Mouse (Mus musculus) stomach, embryonic 14.5 days (tissue): ENCODE results near the gene Srms. TPM values are rescaled to one million over a fixed set of nuclear protein-coding genes. Genes with fewer than 3 reads are reported as not detected.
A peak's percentile ranks its signal among the peaks of the same experiment; 100 is the strongest.

Experiments used
- ATAC-seq: fragments of 200-750 bp; cut with Nextera tagmentation; 2 replicates; pipeline ENCODE4 v1.8.0; 2017; ENCODE audit warnings: low read depth, moderate TSS enrichment; ENCODE audit not compliant: insufficient number of reproducible peaks, insufficient read depth, low FRiP score
- H3K27ac ChIP-seq: fragments of 300-500 bp; sonication (generic); 2 replicates; pipeline ENCODE4 v1.5.1; 2014; ENCODE audit warnings: mild to moderate bottlenecking, low read length, moderate library complexity, mixed read lengths
- H3K27me3 ChIP-seq: fragments of 300-500 bp; sonication (generic); 2 replicates; pipeline ENCODE4 v1.6.1; 2014; ENCODE audit warnings: low read length, control low read depth, mixed read lengths; ENCODE audit not compliant: control insufficient read depth, insufficient read depth
- H3K36me3 ChIP-seq: fragments of 300-500 bp; sonication (generic); 2 replicates; pipeline ENCODE4 v1.6.1; 2014; ENCODE audit warnings: mild to moderate bottlenecking, control low read depth, low read length, moderate library complexity, mixed read lengths; ENCODE audit not compliant: control insufficient read depth, insufficient read depth
- H3K4me1 ChIP-seq: fragments of 300-500 bp; sonication (generic); 2 replicates; pipeline ENCODE4 v1.6.1; 2014; ENCODE audit warnings: low read length, control low read depth, mixed read lengths; ENCODE audit not compliant: control insufficient read depth, insufficient read depth
- H3K4me2 ChIP-seq: fragments of 300-500 bp; sonication (generic); replicated peaks from 2 replicates; pipeline ENCODE4 v1.6.1; 2014; ENCODE audit warnings: low read depth, low read length, control low read depth
- H3K4me3 ChIP-seq: fragments of 300-500 bp; sonication (generic); 2 replicates; pipeline ENCODE4 v1.5.1; 2014; ENCODE audit warnings: low read depth, low read length, control low read depth
- H3K9ac ChIP-seq: fragments of 300-500 bp; sonication (generic); replicated peaks from 2 replicates; pipeline ENCODE4 v1.6.1; 2014; ENCODE audit warnings: low read depth, mild to moderate bottlenecking, control low read depth, low read length, moderate library complexity, mixed read lengths
- H3K9me3 ChIP-seq: fragments of 300-500 bp; sonication (generic); 2 replicates; pipeline ENCODE4 v1.6.1; 2016; ENCODE audit warnings: low read depth, low read length, control low read depth; ENCODE audit not compliant: control insufficient read depth
- WGBS: fragments of 180-500 bp; shearing (Covaris S2); extraction: QIAGEN DNeasy Blood & Tissue Kit; methylation state at CpG from one replicate; pipeline ENCODE4 v1.1.7; 2014; 5-methylcytosine and 5-hydroxymethylcytosine counted together
- polyA plus RNA-seq: library from polyadenylated mRNA; unstranded; fragments of >200 nt; fragmentation: Nextera tagmentation; extraction: Ambion mirVana; gene quantifications from 2 replicates; pipeline ENCODE4 v1.2.1, GENCODE M21; 2014

Gene Srms
- 0.15 TPM in 1 of 2 replicates, not detected in the other for polyA plus RNA-seq

GRCm38 (mm10) chr2:181213021-181213445 is at the start of gene Srms:
Gene Srms (minus strand): TSS chr2:181213185.
- Histone ChIP-seq H3K4me1 (0 out of 2 replicates have a peak, but pooled peaks cover 6% of the 10 kb centered on the region), H3K27ac (no peak within 1 kb of the TSS), H3K36me3 (no peaks in the 10 kb centered on the region), H3K9ac (no peak within 1 kb of the TSS), H3K27me3 (peaks cover 15% of the 10 kb centered on the region), H3K4me3 (peak within 1 kb of the TSS; percentile 20; the same call in 1 of the 2 replicates), H3K4me2 (peak within 1 kb of the TSS; percentile 57), H3K9me3 (no peaks in the 10 kb centered on the region)
- peak; percentile 61; the same call in 1 of the 2 replicates for ATAC-seq
- WGBS, result 3% methylated on average over 17 of the region's 17 CpGs

DNA sequence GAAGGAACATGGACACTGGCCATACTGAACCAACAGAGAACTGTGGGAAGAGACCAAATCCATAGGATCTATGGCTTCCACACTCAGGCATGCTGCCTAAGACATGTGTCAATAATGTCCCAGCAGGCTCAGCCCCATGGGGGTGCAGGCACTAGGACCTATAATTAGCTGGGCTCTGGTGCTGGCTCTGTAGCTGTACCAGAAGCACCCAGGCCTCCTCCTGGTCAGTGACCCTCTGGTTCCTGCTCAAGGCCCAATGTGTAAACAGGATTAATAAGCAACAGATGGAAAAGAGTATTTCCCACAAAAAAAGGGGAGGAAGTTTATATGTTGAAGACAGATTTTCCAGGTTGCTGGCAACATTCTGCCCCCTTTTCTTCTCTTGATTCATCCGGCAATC is 40.3 kb upstream of the Srms start:
- no peak overlapping the region for H3K4me2 ChIP-seq
- ATAC-seq, result no peak
- H3K27me3 ChIP-seq, result no peaks in the 10 kb centered on the region
- H3K36me3 ChIP-seq, result peaks cover 34% of the 10 kb centered on the region
- H3K9ac ChIP-seq, result no peak overlapping the region
- H3K27ac ChIP-seq, result no peak overlapping the region
- no peaks in the 10 kb centered on the region for H3K4me1 ChIP-seq
- H3K9me3 ChIP-seq, result no peaks in the 10 kb centered on the region
- 75% methylated on average over 1 of the region's 1 CpGs for WGBS
- H3K4me3 ChIP-seq, result no peak overlapping the region

GRCm38 (mm10) chr2:181251841-181252240 is 38.9 kb upstream of the Srms start:
- WGBS, result 78% methylated on average over 1 of the region's 1 CpGs
- H3K27ac ChIP-seq, result no peak overlapping the region
- no peaks in the 10 kb centered on the region for H3K27me3 ChIP-seq
- no peak for ATAC-seq
- no peak overlapping the region for H3K4me3 ChIP-seq
- H3K4me1 ChIP-seq, result no peaks in the 10 kb centered on the region
- H3K9me3 ChIP-seq, result no peaks in the 10 kb centered on the region
- H3K36me3 ChIP-seq, result peaks cover 31% of the 10 kb centered on the region
- no peak overlapping the region for H3K9ac ChIP-seq
- H3K4me2 ChIP-seq, result no peak overlapping the region

GRCm38 (mm10) chr2:181249217-181249616 is 36.2 kb upstream of the Srms start:
- no peak for ATAC-seq
- 83% methylated on average over 10 of the region's 10 CpGs for WGBS

GRCm38 (mm10) chr2:181245031-181245430 is 32.0 kb upstream of the Srms start:
- 24% methylated on average over 2 of the region's 2 CpGs for WGBS
- Histone ChIP-seq H3K27me3 (no peaks in the 10 kb centered on the region), H3K9ac (no peak overlapping the region), H3K4me3 (no peak overlapping the region), H3K36me3 (no peaks in the 10 kb centered on the region), H3K9me3 (no peaks in the 10 kb centered on the region), H3K27ac (no peak overlapping the region), H3K4me2 (no peak overlapping the region), H3K4me1 (no peaks in the 10 kb centered on the region)
- ATAC-seq, result no peak

More at GRCm38 (mm10) chr2:181249217-181249616, 36.2 kb upstream of the Srms start:
- no peaks in the 10 kb centered on the region for H3K27me3 ChIP-seq
- H3K27ac ChIP-seq, result no peak overlapping the region
- no peaks in the 10 kb centered on the region for H3K4me1 ChIP-seq
- H3K4me2 ChIP-seq, result no peak overlapping the region
- no peak overlapping the region for H3K4me3 ChIP-seq
- no peak overlapping the region for H3K9ac ChIP-seq
- no peaks in the 10 kb centered on the region for H3K9me3 ChIP-seq
- H3K36me3 ChIP-seq, result peaks cover 12% of the 10 kb centered on the region

GRCm38 (mm10) chr2:181243706-181244394 is 30.9 kb upstream of the Srms start:
- Histone ChIP-seq H3K9ac (no peak overlapping the region), H3K4me2 (no peak overlapping the region)
- ATAC-seq, result no peak

DNA sequence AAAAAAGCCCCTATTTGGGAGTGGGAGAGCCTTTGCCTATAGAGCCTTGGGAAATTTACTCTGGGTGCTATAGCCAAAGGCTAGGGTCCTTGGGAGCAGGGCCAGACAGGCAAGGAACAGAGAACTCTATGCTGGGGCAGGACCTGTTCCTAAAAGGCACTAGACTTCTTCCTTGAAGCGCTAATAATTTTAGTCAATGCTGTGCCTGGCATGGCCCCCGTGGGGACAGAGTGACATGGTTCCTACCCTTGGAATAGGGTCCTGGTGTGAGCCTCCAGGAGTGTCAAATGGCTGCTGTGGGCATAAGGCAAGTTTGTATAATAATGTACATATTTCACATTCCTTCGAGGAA is 29.3 kb upstream of the Srms start:
- Histone ChIP-seq H3K9me3 (no peaks in the 10 kb centered on the region), H3K27ac (no peak overlapping the region), H3K36me3 (no peaks in the 10 kb centered on the region; the same call in 1 of the 2 replicates), H3K9ac (no peak overlapping the region), H3K27me3 (no peaks in the 10 kb centered on the region), H3K4me3 (peak overlapping the region; percentile 42), H3K4me2 (peak overlapping the region; percentile 52), H3K4me1 (no peaks in the 10 kb centered on the region)
- ATAC-seq, result no peak
- 44% methylated on average over 3 of the region's 3 CpGs for WGBS

More at GRCm38 (mm10) chr2:181243706-181244394, 30.9 kb upstream of the Srms start:
- Histone ChIP-seq H3K9me3 (no peaks in the 10 kb centered on the region), H3K27ac (no peak overlapping the region), H3K4me1 (no peaks in the 10 kb centered on the region), H3K36me3 (no peaks in the 10 kb centered on the region), H3K27me3 (no peaks in the 10 kb centered on the region), H3K4me3 (no peak overlapping the region)
- 34% methylated on average over 11 of the region's 11 CpGs for WGBS

- 5% methylated on average over 16 of the region's 16 CpGs for WGBS
- H3K9me3 ChIP-seq, result no peaks in the 10 kb centered on the region
- peak within 1 kb of the TSS; percentile 15; the same call in 1 of the 2 replicates for H3K9ac ChIP-seq
- no peaks in the 10 kb centered on the region for H3K4me1 ChIP-seq
- no peaks in the 10 kb centered on the region; the same call in 1 of the 2 replicates for H3K36me3 ChIP-seq
- H3K27me3 ChIP-seq, result no peaks in the 10 kb centered on the region
- peak; percentile 79 for ATAC-seq
- H3K4me2 ChIP-seq, result peak within 1 kb of the TSS; percentile 52
- H3K4me3 ChIP-seq, result peak within 1 kb of the TSS; percentile 42
- H3K27ac ChIP-seq, result no peak within 1 kb of the TSS
Measured at GRCm38 (mm10) chr2:181241602-181242313, 28.8 kb upstream of the Srms start, which contains the start of gene Helz2. Gene Helz2 (minus strand): TSS chr2:181242027.
